Mouse (Mus musculus) liver, adult 2 months (tissue): Measurements from ENCODE around the gene Tenm3. TPM values are rescaled to one million over a fixed set of nuclear protein-coding genes. Genes with fewer than 3 reads are reported as not detected.

ENCODE experiments used
- DNase-seq: peaks from one replicate; pipeline ENCODE4 v3.0.0-alpha.2; 2011; ENCODE audit warnings: low read depth, low spot score; ENCODE audit errors: extremely low read depth
- H3K27ac ChIP-seq: fragments of 200-500 bp; replicated peaks from 2 replicates; pipeline ENCODE4 v1.5.1; 2012; ENCODE audit warnings: low read depth, mild to moderate bottlenecking, control low read depth, inconsistent platforms, low read length; ENCODE audit not compliant: insufficient read depth
- H3K27me3 ChIP-seq: fragments of 200-500 bp; 2 replicates; pipeline ENCODE4 v1.6.1; 2012; ENCODE audit warnings: mild to moderate bottlenecking, moderate library complexity, low read length, inconsistent platforms; ENCODE audit not compliant: control insufficient read depth, insufficient read depth
- H3K36me3 ChIP-seq: fragments of 200-500 bp; 2 replicates; pipeline ENCODE4 v1.6.1; 2012; ENCODE audit warnings: low read length, inconsistent platforms; ENCODE audit not compliant: control insufficient read depth, insufficient read depth
- H3K4me1 ChIP-seq: fragments of 200-500 bp; 2 replicates; pipeline ENCODE4 v1.6.1; 2011; ENCODE audit warnings: low read length; ENCODE audit not compliant: control insufficient read depth, insufficient read depth
- H3K4me3 ChIP-seq: fragments of 200-500 bp; 2 replicates; pipeline ENCODE4 v1.5.1; 2011; ENCODE audit warnings: low read depth, mild to moderate bottlenecking, control low read depth, low read length, moderate library complexity; ENCODE audit not compliant: insufficient read depth
- H3K79me2 ChIP-seq: fragments of 200-500 bp; 2 replicates; pipeline ENCODE4 v1.6.1; 2012; ENCODE audit warnings: inconsistent platforms, mild to moderate bottlenecking, low read length, moderate library complexity; ENCODE audit not compliant: control insufficient read depth, insufficient read depth
- H3K9ac ChIP-seq: fragments of 200-500 bp; 2 replicates; pipeline ENCODE4 v1.6.1; 2012; ENCODE audit warnings: low read depth, mild to moderate bottlenecking, control low read depth, inconsistent platforms, low read length
- CTCF ChIP-seq: fragments of 200-500 bp; IDR thresholded peaks from 2 replicates; pipeline ENCODE4 v1.5.1; 2011; ENCODE audit warnings: low read depth, low read length, control low read depth
- POLR2A ChIP-seq: fragments of 200-500 bp; IDR thresholded peaks from 2 replicates; pipeline ENCODE4 v1.6.1; 2011; ENCODE audit warnings: low read length, control low read depth; ENCODE audit not compliant: insufficient read depth; ENCODE audit errors: extremely low read depth
- WGBS: fragments of 180-500 bp; shearing (Covaris S2); methylation state at CpG from one replicate; pipeline ENCODE4 v1.1.7; 2018; 5-methylcytosine and 5-hydroxymethylcytosine counted together
- polyA plus RNA-seq: library from polyadenylated mRNA; depleted of rRNA; stranded (reverse); fragments of >200 nt; gene quantifications from 2 replicates; pipeline ENCODE4 v1.2.3, GENCODE M21; 2012
- total RNA-seq: library from RNA; depleted of rRNA; stranded (reverse); fragments of >200 nt; gene quantifications from 2 replicates; pipeline ENCODE4 v1.2.3, GENCODE M21; 2014

Tenm3 gene
- total and polyA plus RNA-seq, 2 experiments: 5.3 to 12.5 TPM

- Histone ChIP-seq H3K4me3 (no peak overlapping the region), H3K27me3 (no peaks in the 10 kb centered on the region), H3K79me2 (no peaks in the 10 kb centered on the region; the same call in 1 of the 2 replicates), H3K36me3 (no peaks in the 10 kb centered on the region), H3K9ac (no peak overlapping the region), H3K4me1 (no peaks in the 10 kb centered on the region), H3K27ac (no peak overlapping the region)
- TF ChIP-seq POLR2A: no peak
- no peak for TF ChIP-seq CTCF
- no peak for DNase-seq
- 88% methylated on average over 23 of the region's 23 CpGs for WGBS
Measured at GRCm38 (mm10) chr8:48450397-48451246, 393.1 kb downstream of the Tenm3 start.

GRCm38 (mm10) chr8:48449625-48450024 lies 394.1 kb downstream of the Tenm3 start:
- Histone ChIP-seq H3K27me3 (no peaks in the 10 kb centered on the region), H3K4me1 (no peaks in the 10 kb centered on the region), H3K79me2 (no peaks in the 10 kb centered on the region; the same call in 1 of the 2 replicates), H3K27ac (no peak overlapping the region), H3K4me3 (no peak overlapping the region), H3K9ac (no peak overlapping the region), H3K36me3 (no peaks in the 10 kb centered on the region)
- no peak for DNase-seq
- TF ChIP-seq POLR2A (no peak), CTCF (no peak)
- 55% methylated on average over 3 of the region's 3 CpGs for WGBS

- Histone ChIP-seq H3K4me1 (no peaks in the 10 kb centered on the region), H3K4me3 (no peak overlapping the region), H3K36me3 (no peaks in the 10 kb centered on the region), H3K79me2 (no peaks in the 10 kb centered on the region), H3K9ac (no peak overlapping the region), H3K27me3 (no peaks in the 10 kb centered on the region), H3K27ac (no peak overlapping the region)
- 98% methylated on average over 4 of the region's 4 CpGs for WGBS
- no peak for TF ChIP-seq CTCF
- TF ChIP-seq POLR2A: no peak
- no peak for DNase-seq
Measured at GRCm38 (mm10) chr8:48445690-48446089, 398.1 kb downstream of the Tenm3 start.

- H3K79me2 ChIP-seq: no peaks in the 10 kb centered on the region
- H3K4me1 ChIP-seq: no peaks in the 10 kb centered on the region
- no peaks in the 10 kb centered on the region for H3K27me3 ChIP-seq
- TF ChIP-seq POLR2A (no peak), CTCF (no peak)
- 94% methylated on average over 12 of the region's 12 CpGs for WGBS
- H3K4me3 ChIP-seq: no peak overlapping the region
- H3K27ac ChIP-seq: no peak overlapping the region
- DNase-seq: no peak
- H3K36me3 ChIP-seq: no peaks in the 10 kb centered on the region
- no peak overlapping the region for H3K9ac ChIP-seq
Measured at GRCm38 (mm10) chr8:48439491-48439890, 404.3 kb downstream of the Tenm3 start.

- no peaks in the 10 kb centered on the region for H3K79me2 ChIP-seq
- H3K4me3 ChIP-seq: no peak overlapping the region
- no peaks in the 10 kb centered on the region for H3K27me3 ChIP-seq
- H3K36me3 ChIP-seq: no peaks in the 10 kb centered on the region
- 87% methylated on average over 16 of the region's 16 CpGs for WGBS
- DNase-seq: no peak
- H3K27ac ChIP-seq: no peak overlapping the region
- TF ChIP-seq CTCF (no peak), POLR2A (no peak)
- H3K9ac ChIP-seq: no peak overlapping the region
- no peaks in the 10 kb centered on the region for H3K4me1 ChIP-seq
Measured at GRCm38 (mm10) chr8:48437523-48438207, 406.1 kb downstream of the Tenm3 start.
